Mouse (Mus musculus) limb, embryonic 10.5 days (tissue): ENCODE measurements at regions not wholly inside any gene's neighbourhood (a gene's known extent, or its start where the extent isn't known, plus 50 kb on each side); places are given as distances from the start of the nearest gene placed in this dataset.

ENCODE experiments used
- DNase-seq: peaks from one replicate; pipeline ENCODE4 v3.0.0-alpha.2; 2017; ENCODE audit warnings: low spot score
- H3K27ac ChIP-seq: fragments of 300-500 bp; sonication (generic); 2 replicates; pipeline ENCODE4 v1.5.1; 2016; ENCODE audit warnings: mild to moderate bottlenecking
- H3K27me3 ChIP-seq: fragments of 300-500 bp; sonication (generic); 2 replicates; pipeline ENCODE4 v1.6.1; 2016; ENCODE audit warnings: low read depth, mild to moderate bottlenecking; ENCODE audit not compliant: poor library complexity, severe bottlenecking
- H3K36me3 ChIP-seq: fragments of 300-500 bp; sonication (generic); 2 replicates; pipeline ENCODE4 v1.6.1; 2016; ENCODE audit warnings: mild to moderate bottlenecking, moderate library complexity
- H3K4me1 ChIP-seq: fragments of 300-500 bp; sonication (generic); 2 replicates; pipeline ENCODE4 v1.6.1; 2016
- H3K4me3 ChIP-seq: fragments of 300-500 bp; sonication (generic); 2 replicates; pipeline ENCODE4 v1.5.1; 2016; ENCODE audit warnings: mild to moderate bottlenecking, moderate library complexity
- H3K9me3 ChIP-seq: fragments of 300-500 bp; sonication (generic); replicated peaks from 2 replicates; pipeline ENCODE4 v1.6.1; 2016; ENCODE audit warnings: mild to moderate bottlenecking
- WGBS: fragments of 180-500 bp; shearing (Covaris S2); methylation state at CpG from one replicate; pipeline ENCODE4 v1.1.7; 2016; 5-methylcytosine and 5-hydroxymethylcytosine counted together

DNA sequence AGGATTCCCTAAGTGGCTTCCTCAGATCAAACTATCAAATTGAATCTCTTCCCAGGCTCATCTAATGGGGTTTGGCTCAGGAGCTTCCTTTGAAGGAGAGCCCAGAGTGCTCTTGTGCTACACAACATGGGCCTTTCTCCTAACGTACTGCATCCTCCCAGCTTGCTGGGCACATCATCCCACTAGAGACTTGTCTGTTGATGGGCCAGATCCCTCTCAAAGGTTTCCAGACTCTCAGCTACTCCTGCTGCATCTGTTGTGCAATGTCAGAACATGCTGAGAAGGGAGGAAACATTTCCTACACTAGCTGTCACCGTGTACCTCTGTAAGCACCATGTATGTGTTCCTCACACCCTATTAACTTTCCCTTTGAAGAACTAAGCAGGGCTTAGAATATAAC lies 605.0 kb upstream of the Adamts9 start:
- Histone ChIP-seq H3K4me1 (peaks cover 15% of the 10 kb centered on the region), H3K27me3 (no peaks in the 10 kb centered on the region), H3K4me3 (no peak overlapping the region), H3K36me3 (no peaks in the 10 kb centered on the region), H3K27ac (no peak overlapping the region), H3K9me3 (no peaks in the 10 kb centered on the region)
- 82% methylated on average over 2 of the region's 2 CpGs for WGBS
- DNase-seq: no peak

DNA sequence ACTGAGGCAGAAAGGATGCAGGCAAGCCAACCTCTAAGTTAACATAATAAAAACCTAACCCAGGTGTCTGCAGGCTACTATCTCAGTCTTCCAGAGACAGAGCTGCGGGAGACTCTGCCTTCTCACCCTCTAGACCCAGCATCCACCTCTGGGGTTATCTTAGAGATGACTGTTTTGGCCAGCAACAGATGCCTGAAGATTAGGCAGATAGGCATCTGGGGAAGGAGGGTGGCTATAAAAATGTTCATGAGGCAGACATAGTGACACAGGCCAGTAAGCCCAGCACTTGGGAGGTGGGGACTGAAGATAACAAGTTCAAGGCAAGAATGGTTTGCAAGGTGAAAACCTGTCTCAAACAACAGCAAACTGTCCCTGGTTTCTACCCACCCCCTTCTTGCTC lies 601.0 kb upstream of the Adamts9 start:
- peak overlapping the region; percentile 83 for H3K27ac ChIP-seq
- H3K4me3 ChIP-seq: no peak overlapping the region
- DNase-seq: no peak
- H3K27me3 ChIP-seq: no peaks in the 10 kb centered on the region
- peaks cover 23% of the 10 kb centered on the region for H3K4me1 ChIP-seq
- WGBS: 39% methylated on average over 1 of the region's 1 CpGs
- H3K9me3 ChIP-seq: no peaks in the 10 kb centered on the region
- H3K36me3 ChIP-seq: no peaks in the 10 kb centered on the region

DNA sequence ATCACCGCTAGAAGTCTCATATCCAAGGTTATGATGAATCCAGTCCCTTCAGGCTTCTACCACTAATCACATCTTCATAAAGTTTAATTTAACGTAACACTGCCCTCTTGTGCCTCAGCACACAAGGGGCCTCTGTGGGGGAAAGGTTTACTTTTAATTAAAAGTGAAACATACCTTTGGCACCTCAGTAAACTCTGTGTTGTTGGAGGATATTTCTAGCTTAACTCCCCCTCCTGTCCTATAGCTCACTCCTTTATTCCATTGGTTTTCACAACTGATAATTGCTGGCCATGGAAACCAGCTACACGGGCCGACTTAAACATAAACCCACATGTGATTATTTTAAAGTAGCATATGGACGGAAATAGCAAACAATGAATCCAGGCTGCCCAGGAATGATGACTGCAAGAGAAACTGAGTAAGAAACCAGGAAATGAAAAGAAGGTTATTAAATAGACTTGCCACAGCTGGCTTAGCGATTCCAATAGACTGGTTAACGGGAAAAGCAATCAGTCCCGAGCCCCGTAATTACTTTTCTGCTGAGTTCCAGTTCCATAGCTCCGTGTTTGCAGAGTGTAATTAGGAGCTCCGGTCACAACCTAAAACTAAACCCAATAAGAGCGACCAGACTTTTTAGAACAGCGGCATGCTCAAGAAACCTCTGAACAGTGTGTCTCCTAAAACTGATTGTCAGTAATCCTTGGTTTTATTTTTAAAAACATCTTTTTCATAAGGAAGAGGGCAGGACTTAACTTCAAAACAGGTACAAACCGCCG lies 600.2 kb upstream of the Adamts9 start:
- H3K4me3 ChIP-seq: peak overlapping the region; percentile 23; the same call in 1 of the 2 replicates
- H3K27ac ChIP-seq: peak overlapping the region; percentile 83
- no peak for DNase-seq

DNA sequence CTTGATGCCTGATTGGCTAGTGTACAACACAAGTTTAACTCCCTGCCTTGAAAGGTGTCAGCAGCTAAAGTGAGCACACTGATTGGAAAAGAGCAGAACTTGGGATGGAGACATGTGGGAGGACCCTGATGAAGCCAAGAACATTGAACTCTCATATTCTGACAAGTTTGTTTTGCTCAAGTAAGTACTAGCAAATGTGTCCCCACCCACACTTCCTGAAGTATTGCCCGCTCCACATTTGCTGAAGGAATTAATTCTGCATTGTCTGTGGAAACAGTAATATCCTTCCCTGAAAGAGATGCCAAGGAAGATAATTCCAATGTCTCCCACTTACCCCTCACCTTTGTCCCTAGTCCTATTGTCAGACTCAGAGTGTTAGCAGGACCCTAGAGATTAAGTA lies 596.3 kb upstream of the Adamts9 start:
- WGBS: 91% methylated on average over 1 of the region's 1 CpGs
- H3K27me3 ChIP-seq: no peaks in the 10 kb centered on the region
- peaks cover 26% of the 10 kb centered on the region for H3K4me1 ChIP-seq
- no peak overlapping the region for H3K4me3 ChIP-seq
- no peaks in the 10 kb centered on the region for H3K36me3 ChIP-seq
- DNase-seq: no peak
- no peak overlapping the region for H3K27ac ChIP-seq
- H3K9me3 ChIP-seq: no peaks in the 10 kb centered on the region

More for the DNA sequence above, 600.2 kb upstream of the Adamts9 start:
- no peaks in the 10 kb centered on the region for H3K27me3 ChIP-seq
- peaks cover 23% of the 10 kb centered on the region for H3K4me1 ChIP-seq
- 40% methylated on average over 15 of the region's 15 CpGs for whole genome bisulfite sequencing
- no peaks in the 10 kb centered on the region for H3K9me3 ChIP-seq
- H3K36me3 ChIP-seq: no peaks in the 10 kb centered on the region

DNA sequence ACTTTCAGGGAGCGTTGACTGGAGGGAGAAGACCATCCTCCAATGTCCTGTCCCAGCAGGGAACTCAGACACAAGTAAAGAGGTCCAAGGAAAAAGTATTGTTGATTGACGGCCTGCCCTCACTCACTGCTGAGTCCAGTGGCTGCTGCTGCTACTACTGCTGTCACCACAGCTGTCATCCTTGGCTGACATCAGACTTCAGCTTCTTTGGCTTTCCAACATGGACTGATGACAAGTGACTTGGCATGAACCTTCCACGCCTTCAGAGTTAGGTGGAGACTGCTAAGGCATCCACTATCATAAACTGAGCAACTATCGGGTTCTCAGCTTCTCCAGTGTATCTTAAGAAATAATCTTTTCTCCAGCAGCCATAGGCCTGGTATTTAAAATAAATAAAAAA lies 595.9 kb upstream of the Adamts9 start:
- H3K4me1 ChIP-seq: peaks cover 22% of the 10 kb centered on the region
- no peak overlapping the region for H3K4me3 ChIP-seq
- H3K27me3 ChIP-seq: no peaks in the 10 kb centered on the region
- H3K36me3 ChIP-seq: no peaks in the 10 kb centered on the region
- no peaks in the 10 kb centered on the region for H3K9me3 ChIP-seq
- no peak for DNase-seq
- no peak overlapping the region for H3K27ac ChIP-seq
- WGBS: 92% methylated on average over 4 of the region's 4 CpGs

DNA sequence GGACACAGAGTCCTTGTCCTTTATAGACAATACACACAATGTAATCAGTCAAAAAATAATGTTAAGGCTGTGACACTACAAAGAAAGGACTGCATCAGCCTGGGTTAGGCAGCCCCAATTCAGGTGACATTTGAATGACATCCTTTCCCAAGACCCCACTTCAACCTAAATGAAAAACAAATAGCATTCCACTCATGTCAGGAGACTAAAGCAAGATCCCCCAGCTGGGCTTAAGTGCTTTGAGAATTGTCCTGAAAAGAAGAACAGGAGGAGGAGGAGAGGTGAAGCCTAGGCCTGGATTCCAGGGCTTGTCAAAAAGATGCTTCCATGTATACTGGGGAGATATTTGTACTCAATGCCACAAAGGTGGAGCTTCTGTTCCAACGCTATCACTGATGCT lies 594.7 kb upstream of the Adamts9 start:
- no peak overlapping the region for H3K27ac ChIP-seq
- H3K4me1 ChIP-seq: peaks cover 12% of the 10 kb centered on the region; the same call in 1 of the 2 replicates
- WGBS: 82% methylated on average over 1 of the region's 1 CpGs
- DNase-seq: no peak
- H3K27me3 ChIP-seq: no peaks in the 10 kb centered on the region
- H3K36me3 ChIP-seq: no peaks in the 10 kb centered on the region
- H3K9me3 ChIP-seq: no peaks in the 10 kb centered on the region
- H3K4me3 ChIP-seq: no peak overlapping the region

DNA sequence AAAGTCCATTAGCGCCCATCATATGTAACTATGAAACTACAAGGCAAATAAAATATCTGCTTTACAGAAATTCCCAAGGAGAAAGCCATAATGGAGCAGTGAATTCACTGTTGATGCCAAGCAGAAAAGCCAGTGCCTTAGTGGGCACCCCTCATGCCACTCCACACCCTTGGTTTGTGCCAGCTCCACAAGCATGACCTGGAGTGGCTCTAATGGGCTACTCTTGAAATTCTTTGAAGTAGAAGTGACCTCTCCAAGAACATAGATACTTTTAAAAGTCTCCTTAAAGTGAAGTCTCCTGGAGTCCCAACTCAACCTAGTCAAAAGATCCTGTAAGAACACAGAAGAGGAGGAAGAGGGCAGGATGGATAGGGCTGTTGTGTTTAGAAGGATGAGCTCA lies 593.8 kb upstream of the Adamts9 start:
- H3K27me3 ChIP-seq: no peaks in the 10 kb centered on the region
- H3K36me3 ChIP-seq: no peaks in the 10 kb centered on the region
- 88% methylated on average over 1 of the region's 1 CpGs for WGBS

DNA sequence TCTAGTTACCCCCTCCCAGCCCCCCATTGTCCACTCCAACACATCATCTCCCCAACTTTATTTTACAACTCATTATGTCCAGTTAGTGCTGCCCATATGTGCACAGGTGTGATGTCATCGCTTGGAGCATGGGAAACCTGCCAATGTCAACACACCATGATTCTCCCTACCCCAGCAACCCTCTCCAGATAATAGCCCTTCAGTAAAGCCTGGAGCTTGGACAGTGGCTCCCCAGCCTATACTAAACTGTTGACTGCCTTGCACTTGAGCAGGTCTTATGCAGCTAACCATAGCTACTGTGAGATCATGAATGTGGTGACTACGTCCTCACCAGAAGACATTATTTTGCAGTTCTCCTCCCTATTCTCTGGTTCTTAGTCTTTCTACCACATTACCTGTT lies 570.5 kb upstream of the Adamts9 start:
- WGBS: 85% methylated on average over 2 of the region's 2 CpGs
- DNase-seq: no peak

More for the DNA sequence above, 593.8 kb upstream of the Adamts9 start:
- no peak overlapping the region for H3K4me3 ChIP-seq
- no peak overlapping the region for H3K27ac ChIP-seq
- no peak for DNase-seq
- H3K4me1 ChIP-seq: peaks cover 7% of the 10 kb centered on the region; the same call in 1 of the 2 replicates
- no peaks in the 10 kb centered on the region for H3K9me3 ChIP-seq

DNA sequence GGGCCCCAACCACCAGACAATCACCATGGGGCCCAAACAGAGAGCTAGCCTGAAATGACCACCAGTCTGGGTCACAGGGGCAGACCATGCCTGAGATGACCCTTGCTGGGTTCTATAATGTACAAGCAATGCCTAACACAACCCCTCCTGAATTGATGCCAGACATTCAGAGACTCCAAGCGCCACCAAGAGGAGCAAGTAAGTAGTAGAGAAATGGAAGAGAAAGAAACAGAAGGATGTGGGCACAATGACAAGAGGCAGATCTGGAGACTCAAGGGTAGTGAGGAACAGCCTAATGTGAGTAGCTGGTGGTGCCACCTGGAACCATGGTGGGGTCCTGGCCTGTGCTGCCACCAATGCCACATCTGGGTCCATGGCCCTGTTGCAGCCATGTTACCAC lies 566.6 kb upstream of the Adamts9 start:
- Histone ChIP-seq H3K27me3 (0 out of 2 replicates have a peak, but pooled peaks cover 5% of the 10 kb centered on the region), H3K4me1 (no peaks in the 10 kb centered on the region), H3K9me3 (no peaks in the 10 kb centered on the region), H3K27ac (no peak overlapping the region), H3K36me3 (no peaks in the 10 kb centered on the region), H3K4me3 (no peak overlapping the region)
- DNase-seq: no peak
- WGBS: 68% methylated on average over 1 of the region's 1 CpGs

More for the DNA sequence above, 570.5 kb upstream of the Adamts9 start:
- Histone ChIP-seq H3K4me3 (no peak overlapping the region), H3K27ac (no peak overlapping the region), H3K4me1 (no peaks in the 10 kb centered on the region), H3K9me3 (no peaks in the 10 kb centered on the region), H3K27me3 (0 out of 2 replicates have a peak, but pooled peaks cover 5% of the 10 kb centered on the region), H3K36me3 (no peaks in the 10 kb centered on the region)

DNA sequence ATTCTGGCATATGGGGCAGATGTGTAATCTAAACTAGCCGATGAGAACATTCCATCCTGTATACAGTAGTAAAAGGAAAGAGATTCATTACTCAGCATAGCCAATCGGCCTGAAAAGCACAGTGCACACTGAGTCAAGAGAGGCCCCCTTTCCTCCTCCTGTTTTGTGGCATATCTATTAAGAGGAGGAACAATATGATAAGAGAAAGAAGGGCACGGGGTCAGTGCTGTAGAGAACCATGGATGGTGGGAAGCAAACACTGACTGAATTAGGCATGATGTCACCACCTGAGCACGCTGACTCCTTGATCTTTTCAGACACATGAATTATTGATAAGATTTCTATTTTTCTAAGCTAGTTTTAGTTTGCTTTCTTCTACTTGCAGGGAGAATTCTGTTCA lies 554.5 kb upstream of the Adamts9 start:
- H3K4me1 ChIP-seq: no peaks in the 10 kb centered on the region
- WGBS: 86% methylated on average over 4 of the region's 4 CpGs

DNA sequence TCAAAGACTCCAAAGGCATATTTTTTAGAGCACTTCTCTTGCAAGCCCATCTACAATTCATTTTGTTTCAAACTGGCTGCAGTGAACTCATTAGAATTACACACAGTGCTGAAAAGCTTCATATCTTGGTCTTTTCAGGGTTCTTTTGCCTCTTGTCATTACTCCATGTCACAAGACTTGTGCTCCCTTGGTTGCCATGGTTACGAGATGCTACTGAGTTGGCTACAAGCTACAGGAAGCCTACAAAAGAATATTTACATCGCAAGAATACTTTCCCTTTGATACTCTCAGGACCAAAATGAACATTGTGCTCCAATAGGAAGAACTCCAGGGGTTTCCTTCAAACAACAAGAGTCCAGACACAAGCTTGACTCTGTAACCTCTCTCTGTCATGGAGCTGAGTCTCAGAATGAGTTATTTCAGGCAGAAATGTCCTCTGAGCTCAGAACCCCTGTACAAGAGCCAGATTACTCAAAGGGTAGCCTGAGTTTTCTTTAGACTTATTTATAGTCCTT lies 545.2 kb upstream of the Adamts9 start:
- 92% methylated on average over 2 of the region's 2 CpGs for WGBS
- H3K27me3 ChIP-seq: no peaks in the 10 kb centered on the region
- H3K4me3 ChIP-seq: no peak overlapping the region
- H3K27ac ChIP-seq: no peak overlapping the region
- no peaks in the 10 kb centered on the region for H3K9me3 ChIP-seq
- H3K36me3 ChIP-seq: no peaks in the 10 kb centered on the region
- no peak for DNase-seq
- no peaks in the 10 kb centered on the region for H3K4me1 ChIP-seq

More for the DNA sequence above, 554.5 kb upstream of the Adamts9 start:
- no peak overlapping the region for H3K27ac ChIP-seq
- DNase-seq: no peak
- H3K9me3 ChIP-seq: no peaks in the 10 kb centered on the region
- no peaks in the 10 kb centered on the region for H3K27me3 ChIP-seq
- H3K36me3 ChIP-seq: no peaks in the 10 kb centered on the region
- no peak overlapping the region for H3K4me3 ChIP-seq

DNA sequence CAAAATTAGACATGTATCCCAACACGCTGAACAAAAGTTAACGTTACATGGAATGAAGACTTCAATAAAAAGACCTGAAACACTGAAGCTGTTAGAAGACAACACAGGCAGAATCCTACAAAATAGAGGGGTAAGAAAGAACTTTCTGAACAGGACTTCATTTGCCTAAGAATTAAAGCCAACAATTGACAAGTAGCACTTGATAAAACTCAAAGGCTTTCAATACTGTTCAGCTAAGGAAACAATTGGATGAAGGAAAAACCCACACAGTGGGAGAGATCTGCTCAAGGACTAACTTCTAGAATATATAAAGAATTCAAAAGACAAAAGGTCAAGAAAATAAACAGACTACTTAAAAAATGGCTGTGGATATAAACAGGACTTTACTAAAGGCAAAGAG lies 535.2 kb upstream of the Adamts9 start:
- DNase-seq: no peak
- Histone ChIP-seq H3K27ac (no peak overlapping the region), H3K36me3 (no peaks in the 10 kb centered on the region), H3K9me3 (no peaks in the 10 kb centered on the region), H3K4me3 (no peak overlapping the region), H3K27me3 (no peaks in the 10 kb centered on the region), H3K4me1 (no peaks in the 10 kb centered on the region)
- 99% methylated on average over 2 of the region's 2 CpGs for WGBS

DNA sequence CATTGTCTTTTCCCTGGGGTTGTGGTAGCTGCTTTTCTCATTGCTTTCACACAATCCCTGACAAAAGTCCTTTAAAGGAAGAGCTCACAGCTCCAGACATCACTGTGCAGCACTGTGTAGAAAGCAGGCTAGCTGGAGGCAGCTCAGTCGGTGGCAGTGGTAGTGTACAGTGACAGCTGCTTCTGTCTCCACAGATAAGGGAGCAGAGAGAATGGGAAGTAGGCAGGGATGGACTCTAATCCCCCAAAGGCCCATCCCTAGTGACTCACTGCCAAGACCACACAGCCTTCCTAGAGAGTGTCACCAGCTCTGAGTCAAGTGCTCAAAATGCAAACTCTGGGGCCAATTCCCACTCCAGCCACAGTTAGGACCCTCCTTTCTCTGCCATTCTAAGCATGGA lies 531.7 kb upstream of the Adamts9 start:
- 63% methylated on average over 1 of the region's 1 CpGs for WGBS
- Histone ChIP-seq H3K27me3 (no peaks in the 10 kb centered on the region), H3K9me3 (no peaks in the 10 kb centered on the region), H3K4me1 (no peaks in the 10 kb centered on the region), H3K27ac (no peak overlapping the region), H3K36me3 (no peaks in the 10 kb centered on the region), H3K4me3 (no peak overlapping the region)
- no peak for DNase-seq
